Mouse (Mus musculus) hindbrain, postnatal 0 days (tissue): ENCODE results near the gene Snx30. TPM values are rescaled to one million over a fixed set of nuclear protein-coding genes. Genes with fewer than 3 reads are reported as not detected.

Source experiments
- ATAC-seq: fragments of 200-750 bp; cut with Nextera tagmentation; 2 replicates; pipeline ENCODE4 v1.8.0; 2017; ENCODE audit warnings: mild to moderate bottlenecking, moderate TSS enrichment, moderate library complexity
- DNase-seq: peaks from one replicate; pipeline ENCODE4 v3.0.0-alpha.2; 2015; ENCODE audit warnings: low spot score
- H3K27ac ChIP-seq: fragments of 300-500 bp; sonication (generic); 2 replicates; pipeline ENCODE4 v1.5.1; 2014; ENCODE audit warnings: mild to moderate bottlenecking
- H3K27me3 ChIP-seq: fragments of 300-500 bp; sonication (generic); 2 replicates; pipeline ENCODE4 v1.6.1; 2014; ENCODE audit warnings: low read length, mixed read lengths; ENCODE audit not compliant: insufficient read depth
- H3K36me3 ChIP-seq: fragments of 300-500 bp; sonication (generic); 2 replicates; pipeline ENCODE4 v1.6.1; 2014; ENCODE audit warnings: low read length, mixed read lengths; ENCODE audit not compliant: insufficient read depth
- H3K4me1 ChIP-seq: fragments of 300-500 bp; sonication (generic); 2 replicates; pipeline ENCODE4 v1.6.1; 2014; ENCODE audit warnings: antibody characterized with exemption, low read length, mixed read lengths; ENCODE audit not compliant: insufficient read depth
- H3K4me2 ChIP-seq: fragments of 300-500 bp; sonication (generic); 2 replicates; pipeline ENCODE4 v1.6.1; 2014; ENCODE audit warnings: low read depth, mild to moderate bottlenecking, low read length, moderate library complexity, mixed read lengths
- H3K4me3 ChIP-seq: fragments of 300-500 bp; sonication (generic); 2 replicates; pipeline ENCODE4 v1.5.1; 2014; ENCODE audit warnings: low read length
- H3K9ac ChIP-seq: fragments of 300-500 bp; sonication (generic); replicated peaks from 2 replicates; pipeline ENCODE4 v1.6.1; 2014; ENCODE audit warnings: mild to moderate bottlenecking, low read length, moderate library complexity, mixed read lengths
- H3K9me3 ChIP-seq: fragments of 300-500 bp; sonication (generic); 2 replicates; pipeline ENCODE4 v1.6.1; 2016; ENCODE audit warnings: low read length, mixed read lengths
- CTCF ChIP-seq: IDR thresholded peaks from 2 replicates; pipeline ENCODE4 v1.5.1; 2016; ENCODE audit warnings: antibody characterized with exemption, control low read depth, low read depth
- WGBS: fragments of 180-500 bp; shearing (Covaris S2); extraction: QIAGEN DNeasy Blood & Tissue Kit; methylation state at CpG from one replicate; pipeline ENCODE4 v1.1.7; 2014; 5-methylcytosine and 5-hydroxymethylcytosine counted together
- polyA plus RNA-seq: library from polyadenylated mRNA; unstranded; fragments of >200 nt; fragmentation: Nextera tagmentation; extraction: Ambion mirVana; gene quantifications from 2 replicates; pipeline ENCODE4 v1.2.1, GENCODE M21; 2015
- total RNA-seq: library from RNA; depleted of rRNA; stranded (reverse); fragments of >200 nt; gene quantifications from 2 replicates; pipeline ENCODE4 v1.2.3, GENCODE M21; 2014; rRNA removed

The Snx30 gene
- total and polyA plus RNA-seq, 2 experiments from 2014 or later, result 15.8 to 31.2 TPM

DNA sequence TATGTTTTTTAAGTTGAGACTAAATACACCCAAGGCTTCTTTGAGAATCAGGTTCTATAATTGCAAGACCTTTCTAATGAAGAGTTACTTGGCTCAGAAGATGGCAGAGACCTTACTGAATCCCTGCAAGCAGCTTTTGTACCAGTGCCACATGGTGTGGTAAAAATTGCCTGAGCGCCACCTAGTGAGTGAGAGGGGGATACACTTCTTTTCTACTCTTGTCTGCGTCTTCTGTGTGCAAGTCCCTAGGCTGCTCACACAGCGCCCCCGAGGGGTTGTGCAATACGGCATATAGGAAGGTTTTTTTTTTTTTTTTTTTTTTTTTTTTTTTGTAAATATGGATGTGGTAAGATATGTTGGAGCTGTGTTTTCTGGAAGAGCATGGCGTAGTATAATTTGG, 122.7 kb downstream of the Snx30 start:
- WGBS, result 23% methylated on average over 6 of the region's 6 CpGs
- TF ChIP-seq CTCF, result peak; percentile 69
- Histone ChIP-seq H3K9ac (no peak overlapping the region), H3K27ac (no peak overlapping the region), H3K4me1 (no peaks in the 10 kb centered on the region), H3K4me3 (no peak overlapping the region), H3K27me3 (no peaks in the 10 kb centered on the region), H3K4me2 (no peak overlapping the region), H3K36me3 (no peaks in the 10 kb centered on the region), H3K9me3 (no peaks in the 10 kb centered on the region)
- DNase-seq (peak; percentile 71), ATAC-seq (peak; percentile 73)

DNA sequence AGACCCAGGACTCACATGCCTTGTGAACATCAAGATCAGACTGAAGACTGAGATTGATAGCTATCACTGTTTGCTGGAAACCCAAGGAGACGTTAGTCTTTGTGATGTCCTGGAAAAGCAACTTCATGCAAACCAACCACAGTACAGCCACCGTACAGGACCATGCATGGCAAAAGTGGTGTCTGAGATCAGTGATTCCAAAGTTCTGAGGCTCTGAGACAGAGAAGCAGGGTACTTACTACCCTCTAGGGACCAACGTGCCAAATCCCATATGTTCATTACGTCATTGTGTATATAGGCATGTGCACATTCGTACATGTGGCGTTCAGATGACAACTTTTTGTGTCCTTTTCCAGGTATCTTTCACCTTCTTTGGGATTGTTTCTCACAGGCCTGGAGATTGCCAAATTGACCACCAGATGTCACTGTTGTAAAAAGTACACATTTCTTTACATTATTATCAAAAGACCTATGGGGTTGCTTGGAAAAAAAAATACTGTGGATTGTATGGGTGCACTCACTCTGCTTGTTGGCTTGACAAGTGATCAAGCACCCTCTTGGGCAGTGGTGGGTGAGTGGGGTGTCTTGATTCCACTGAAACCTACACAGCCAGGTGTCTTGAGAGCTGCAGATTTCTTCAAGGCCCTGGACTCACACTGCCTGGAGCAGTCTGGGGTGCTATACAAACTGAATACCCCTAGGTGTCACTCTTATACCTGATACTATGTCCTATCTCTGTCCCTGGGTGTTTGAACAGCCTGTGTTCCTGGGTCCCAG, 127.1 kb downstream of the Snx30 start:
- DNase-seq, result peak; percentile 70
- ATAC-seq, result peak; percentile 93

DNA sequence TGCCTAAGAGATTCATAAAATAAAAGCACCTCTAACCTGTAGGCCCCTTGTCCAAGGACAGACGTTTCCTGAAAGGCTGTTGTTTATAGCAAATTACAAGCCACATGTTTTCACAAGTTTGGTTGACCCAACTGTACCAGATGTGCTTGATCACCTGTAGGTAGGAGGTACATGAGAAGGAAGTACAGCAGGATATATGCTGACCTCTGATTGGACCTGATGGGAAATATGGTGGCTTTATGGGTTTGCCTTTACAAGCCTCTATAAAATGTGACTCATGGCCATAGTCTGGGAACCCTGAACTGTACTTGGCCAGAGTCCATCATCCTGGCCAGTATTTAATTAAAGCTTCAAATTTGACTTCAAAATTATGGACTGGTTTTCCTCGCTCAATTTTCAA, 131.9 kb downstream of the Snx30 start:
- Histone ChIP-seq H3K36me3 (no peaks in the 10 kb centered on the region), H3K9me3 (no peaks in the 10 kb centered on the region), H3K27ac (no peak overlapping the region), H3K4me3 (no peak overlapping the region), H3K27me3 (no peaks in the 10 kb centered on the region), H3K9ac (no peak overlapping the region), H3K4me1 (no peaks in the 10 kb centered on the region), H3K4me2 (no peak overlapping the region)
- WGBS, result 76% methylated on average over 2 of the region's 2 CpGs
- no peak for DNase-seq
- TF ChIP-seq CTCF, result no peak
- ATAC-seq, result no peak

More for the DNA sequence above, 127.1 kb downstream of the Snx30 start:
- no peaks in the 10 kb centered on the region for H3K9me3 ChIP-seq
- H3K36me3 ChIP-seq, result no peaks in the 10 kb centered on the region
- no peaks in the 10 kb centered on the region for H3K27me3 ChIP-seq
- H3K4me1 ChIP-seq, result no peaks in the 10 kb centered on the region
- WGBS, result 58% methylated on average over 6 of the region's 6 CpGs
- no peak overlapping the region for H3K27ac ChIP-seq
- H3K4me2 ChIP-seq, result no peak overlapping the region
- no peak overlapping the region for H3K4me3 ChIP-seq
- TF ChIP-seq CTCF, result peak; percentile 59
- no peak overlapping the region for H3K9ac ChIP-seq

Other genes with a start within 250 kb of the Snx30 start
- gene Hsdl2, start 224.3 kb upstream of the Snx30 start, total RNA-seq, result 23.6 and 27.9 TPM in 2 replicates
- gene Hsdl2, start 224.3 kb upstream of the Snx30 start, polyA plus RNA-seq, result 48.8 and 57.3 TPM in 2 replicates
- gene E130308A19Rik, start 179.6 kb upstream of the Snx30 start, total RNA-seq, result 29.2 and 41.9 TPM in 2 replicates
- 33.8 and 35.7 TPM in 2 replicates for gene E130308A19Rik, start 179.6 kb upstream of the Snx30 start, polyA plus RNA-seq
- gene Inip, start 4.3 kb upstream of the Snx30 start, total RNA-seq, result 20.3 and 20.7 TPM in 2 replicates
- gene Inip, start 4.3 kb upstream of the Snx30 start, polyA plus RNA-seq, result 40.2 and 40.5 TPM in 2 replicates
- not detected in 2 replicates for gene Slc46a2, start 109.2 kb downstream of the Snx30 start, total RNA-seq
- 0.05 TPM in 1 of 2 replicates, not detected in the other for gene Slc46a2, start 109.2 kb downstream of the Snx30 start, polyA plus RNA-seq
- gene Mup4, start 154.9 kb downstream of the Snx30 start, total RNA-seq, result not detected in 2 replicates
- not detected in 2 replicates for gene Mup4, start 154.9 kb downstream of the Snx30 start, polyA plus RNA-seq
- not detected in 2 replicates for gene Mup6, start 158.5 kb downstream of the Snx30 start, total RNA-seq
- 0.19 and 0.20 TPM in 2 replicates for gene Mup6, start 158.5 kb downstream of the Snx30 start, polyA plus RNA-seq